ENCODE assay signal across 8 mouse cellular contexts in genomic region chr19:53325578-53326295, GRCm38 (mm10). TPM values are rescaled to one million over a fixed set of nuclear protein-coding genes. Genes with fewer than 3 reads are reported as not detected.
A peak's percentile ranks its signal among the peaks of the same experiment; 100 is the strongest.
DNase-seq lines count a peak whose midpoint lies in the region; ATAC-seq and TF ChIP-seq lines count a peak whose summit lies in the region.

No protein-coding gene starts in this region.

- no peaks in the 10 kb centered on the region for H3K36me3 ChIP-seq in hindbrain, postnatal 0 days (ENCODE audit: insufficient read depth, low read length)
- H3K36me3 ChIP-seq in midbrain, embryonic 10.5 days = no peaks in the 10 kb centered on the region

- peak overlapping the region; percentile 68 for H3K4me2 ChIP-seq in hindbrain, postnatal 0 days (ENCODE audit: low read depth, low read length)

- TF ChIP-seq POLR2A in cortical plate, adult 2 months (IDR thresholded peaks at IDR 0.05; ENCODE audit: extremely low read depth, insufficient read depth, low read length) = peak; percentile 85

- H3K9ac ChIP-seq in hindbrain, postnatal 0 days (replicated peaks; ENCODE audit: low read length) = peak overlapping the region; percentile 50

- WGBS in hindbrain, postnatal 0 days = 11% methylated on average over 27 of the region's 27 CpGs
- 16% methylated on average over 27 of the region's 27 CpGs for WGBS in midbrain, embryonic 10.5 days

- ATAC-seq in hindbrain, postnatal 0 days = peak; percentile 11; the same call in 1 of the 2 replicates

- no peaks in the 10 kb centered on the region for H3K27me3 ChIP-seq in hindbrain, postnatal 0 days (ENCODE audit: insufficient read depth, low read length)
- no peaks in the 10 kb centered on the region for H3K27me3 ChIP-seq in midbrain, embryonic 10.5 days (ENCODE audit: low read depth, poor library complexity, severe bottlenecking)

- H3K4me3 ChIP-seq in cortical plate, adult 2 months (ENCODE audit: insufficient read depth, low read length) = peak overlapping the region; percentile 64
- H3K4me3 ChIP-seq in hindbrain, postnatal 0 days (ENCODE audit: low read length) = peak overlapping the region; percentile 38
- H3K4me3 ChIP-seq in midbrain, embryonic 10.5 days = peak overlapping the region; percentile 46

- DNase-seq in urinary bladder, postnatal 14 days (ENCODE audit: low spot score) = peak; percentile 49
- DNase-seq in urinary bladder, postnatal 25 days (ENCODE audit: low spot score) = no peak
- peak; percentile 57 to 74 for DNase-seq in gastrocnemius, adult 8-10 months (ENCODE audit: low spot score in 2 of 2)
- DNase-seq in hindbrain, postnatal 0 days (ENCODE audit: low spot score) = peak; percentile 69
- DNase-seq in left cerebral cortex, postnatal 36 days (ENCODE audit: low spot score in 2 of 2) = peak; percentile 81 to 84
- DNase-seq in midbrain, embryonic 10.5 days (ENCODE audit: low spot score) = peak; percentile 60
- DNase-seq in spleen, postnatal 36 days (ENCODE audit: low spot score in 2 of 2) = peak; percentile 49 to 69

- intact Hi-C loops in left cerebral cortex, postnatal 36 days (cut with DNase I) = loop anchor here (5.0 kb wide), 2 partner anchors 42 to 183 kb away; partner anchors contain the start of gene Add3

- peaks cover 8% of the 10 kb centered on the region for H3K4me1 ChIP-seq in cortical plate, adult 2 months (ENCODE audit: control insufficient read depth, insufficient read depth, low read length)
- peaks cover 10% of the 10 kb centered on the region for H3K4me1 ChIP-seq in hindbrain, postnatal 0 days (ENCODE audit: insufficient read depth, low read length)
- H3K4me1 ChIP-seq in midbrain, embryonic 10.5 days = peaks cover 46% of the 10 kb centered on the region

- H3K9me3 ChIP-seq in hindbrain, postnatal 0 days (ENCODE audit: low read length) = no peaks in the 10 kb centered on the region
- H3K9me3 ChIP-seq in midbrain, embryonic 10.5 days (replicated peaks) = no peaks in the 10 kb centered on the region

- peak overlapping the region; percentile 64 for H3K27ac ChIP-seq in cortical plate, adult 2 months (ENCODE audit: insufficient read depth, low read length)
- peak overlapping the region; percentile 60; the same call in 1 of the 2 replicates for H3K27ac ChIP-seq in hindbrain, postnatal 0 days
- peak overlapping the region; percentile 72 for H3K27ac ChIP-seq in midbrain, embryonic 10.5 days (replicated peaks)

- TF ChIP-seq CTCF in cortical plate, adult 2 months (IDR thresholded peaks at IDR 0.05; ENCODE audit: extremely low read depth, insufficient read depth, low read length) = no peak
- TF ChIP-seq CTCF in hindbrain, postnatal 0 days (IDR thresholded peaks at IDR 0.05; ENCODE audit: low read depth) = no peak

RNA-seq across cellular contexts. Expression of gene Mxi1, which starts 15.4 kb away (rescaled TPM):
- polyA plus RNA-seq in cortical plate, adult 2 months (2012; rRNA removed) = 81.0 and 82.8 TPM in 2 replicates
- total RNA-seq in gastrocnemius, adult 8-10 months (2022) = 10 to 100 TPM; 48.9 to 53.6 (median 51.5) TPM
- 41.9 and 44.5 TPM in 2 replicates for total RNA-seq in hindbrain, postnatal 0 days (2014; rRNA removed)
- polyA plus RNA-seq in hindbrain, postnatal 0 days (2015; fragmentation: Nextera tagmentation; extraction: Ambion mirVana) = 47.7 and 51.5 TPM in 2 replicates
- total RNA-seq in left cerebral cortex, postnatal 36 days (2021) = 10 to 100 TPM; 91.9 to 94.5 TPM
- 19.7 and 28.5 TPM in 2 replicates for polyA plus RNA-seq in midbrain, embryonic 10.5 days (2016; fragmentation: Nextera tagmentation; extraction: Ambion mirVana)

RNA-seq across cellular contexts. Expression of gene Gm10197, which starts 45.8 kb away (rescaled TPM):
- polyA plus RNA-seq in cortical plate, adult 2 months (2012; rRNA removed) = not detected in 2 replicates
- total RNA-seq in gastrocnemius, adult 8-10 months (2022) = not detected
- total RNA-seq in hindbrain, postnatal 0 days (2014; rRNA removed) = not detected in 2 replicates
- polyA plus RNA-seq in hindbrain, postnatal 0 days (2015; fragmentation: Nextera tagmentation; extraction: Ambion mirVana) = not detected in 2 replicates
- total RNA-seq in left cerebral cortex, postnatal 36 days (2021) = not detected
- polyA plus RNA-seq in midbrain, embryonic 10.5 days (2016; fragmentation: Nextera tagmentation; extraction: Ambion mirVana) = 2.1 and 4.3 TPM in 2 replicates
